Mouse (Mus musculus) adrenal gland (tissue): ENCODE results near the gene Rbm47.

ENCODE experiments used
- intact Hi-C: fragments of 180-260 bp; cut with DNase I; formaldehyde crosslinking; loops from one replicate; pipeline ENCODE4 v1.15.1; 2025

Gene Rbm47

GRCm38 (mm10) chr5:66135161-66135852 is 37.6 kb downstream of the Rbm47 start:
- intact Hi-C loops, result no loop called here

- intact Hi-C loops, result no loop called here
Measured at GRCm38 (mm10) chr5:66134578-66134977, 38.3 kb downstream of the Rbm47 start.

- intact Hi-C loops, result loop anchor here (5.0 kb wide), 1 partner anchor 42 kb away; no protein-coding TSS in a partner anchor
Measured at GRCm38 (mm10) chr5:66128948-66129347, 44.0 kb downstream of the Rbm47 start.

GRCm38 (mm10) chr5:66125418-66125817 is 47.5 kb downstream of the Rbm47 start:
- intact Hi-C loops, result loop anchor here (5.0 kb wide), 1 partner anchor 38 kb away; no protein-coding TSS in a partner anchor

GRCm38 (mm10) chr5:66124931-66125330 is 48.0 kb downstream of the Rbm47 start:
- intact Hi-C loops, result loop anchor here (5.0 kb wide), 1 partner anchor 38 kb away; no protein-coding TSS in a partner anchor

- intact Hi-C loops, result no loop called here
Measured at GRCm38 (mm10) chr5:66124089-66124400, 48.9 kb downstream of the Rbm47 start.

GRCm38 (mm10) chr5:66123295-66124088 is 49.4 kb downstream of the Rbm47 start:
- intact Hi-C loops, result no loop called here

- intact Hi-C loops, result no loop called here
Measured at GRCm38 (mm10) chr5:66121255-66121654, 51.7 kb downstream of the Rbm47 start.

GRCm38 (mm10) chr5:66114751-66115150 is 58.2 kb downstream of the Rbm47 start:
- intact Hi-C loops, result no loop called here

GRCm38 (mm10) chr5:66114208-66114607 is 58.7 kb downstream of the Rbm47 start:
- intact Hi-C loops, result no loop called here

- intact Hi-C loops, result no loop called here
Measured at GRCm38 (mm10) chr5:66112059-66112458, 60.9 kb downstream of the Rbm47 start.

- intact Hi-C loops, result no loop called here
Measured at GRCm38 (mm10) chr5:66106372-66106771, 66.5 kb downstream of the Rbm47 start.

- intact Hi-C loops, result no loop called here
Measured at GRCm38 (mm10) chr5:66105946-66106345, 67.0 kb downstream of the Rbm47 start.

- intact Hi-C loops, result no loop called here
Measured at GRCm38 (mm10) chr5:66105366-66105765, 67.6 kb downstream of the Rbm47 start.

- intact Hi-C loops, result no loop called here
Measured at GRCm38 (mm10) chr5:66103386-66103785, 69.5 kb downstream of the Rbm47 start.

GRCm38 (mm10) chr5:66102821-66103220 is 70.1 kb downstream of the Rbm47 start:
- intact Hi-C loops, result no loop called here

- intact Hi-C loops, result no loop called here
Measured at GRCm38 (mm10) chr5:66101577-66101976, 71.3 kb downstream of the Rbm47 start.

GRCm38 (mm10) chr5:66100322-66100721 is 72.6 kb downstream of the Rbm47 start:
- intact Hi-C loops, result no loop called here

- intact Hi-C loops, result no loop called here
Measured at GRCm38 (mm10) chr5:66098094-66098871, 74.6 kb downstream of the Rbm47 start.

GRCm38 (mm10) chr5:66096081-66096480 is 76.8 kb downstream of the Rbm47 start:
- intact Hi-C loops, result no loop called here

- intact Hi-C loops, result no loop called here
Measured at GRCm38 (mm10) chr5:66095166-66095565, 77.8 kb downstream of the Rbm47 start.

- intact Hi-C loops, result no loop called here
Measured at GRCm38 (mm10) chr5:66090037-66090436, 82.9 kb downstream of the Rbm47 start.
